Mouse (Mus musculus): ENCODE measurements around the gene Ikzf1.

- TF ChIP-seq CTCF (IDR thresholded peaks at IDR 0.05; ENCODE audit: borderline replicate concordance, control insufficient read depth, extremely low read depth, insufficient read depth, low read length, poor library complexity) (no peak), POLR2A (IDR thresholded peaks at IDR 0.05; ENCODE audit: control insufficient read depth, extremely low read depth, insufficient read depth, low read length, poor library complexity) (no peak)
Observed at GRCm38 (mm10) chr11:11770691-11771090, 85.9 kb downstream of the Ikzf1 start.
